Mouse (Mus musculus): Measurements from ENCODE around the gene Xrra1. TPM values are rescaled to one million over a fixed set of nuclear protein-coding genes. Genes with fewer than 3 reads are reported as not detected.
A peak's percentile ranks its signal among the peaks of the same experiment; 100 is the strongest.

Xrra1 gene
- polyA plus RNA-seq, 1 experiment from 2014 or later, result 0.44 TPM

DNA sequence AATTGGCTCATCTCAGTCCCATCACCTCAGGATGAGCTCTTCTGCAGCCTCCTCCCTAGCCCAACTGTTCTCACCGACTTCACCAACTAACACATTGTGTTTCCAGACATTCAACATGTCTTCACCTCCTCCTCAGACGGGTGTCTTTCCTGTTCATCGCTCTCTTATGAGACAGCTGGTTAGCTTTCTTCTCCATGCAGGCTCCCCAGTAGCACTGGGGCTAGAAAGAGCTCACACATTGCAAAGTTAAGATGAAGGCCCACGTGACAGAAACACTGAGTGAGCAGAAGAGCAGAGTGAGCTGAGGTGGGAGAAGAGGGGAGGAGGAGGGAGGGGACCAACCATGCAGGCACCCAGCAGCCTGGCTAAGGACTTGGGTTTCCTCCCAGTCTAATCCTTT, 43.3 kb downstream of the Xrra1 start:
- Histone ChIP-seq H3K9me3 (ENCODE audit: control insufficient read depth, low read length) (no peaks in the 10 kb centered on the region), H3K36me3 (ENCODE audit: control insufficient read depth, insufficient read depth, low read length) (no peaks in the 10 kb centered on the region), H3K27me3 (ENCODE audit: control insufficient read depth, insufficient read depth, low read length) (no peaks in the 10 kb centered on the region), H3K4me3 (ENCODE audit: low read depth, low read length) (no peak overlapping the region), H3K4me2 (no peak overlapping the region), H3K27ac (ENCODE audit: low read depth, low read length) (no peak overlapping the region), H3K9ac (ENCODE audit: low read length) (no peak overlapping the region), H3K4me1 (ENCODE audit: control insufficient read depth, insufficient read depth, low read length) (no peaks in the 10 kb centered on the region)
- ATAC-seq (ENCODE audit: low FRiP score) (no peak), DNase-seq (ENCODE audit: low spot score, missing footprints) (no peak)
- WGBS, result 82% methylated on average over 4 of the region's 4 CpGs

DNA sequence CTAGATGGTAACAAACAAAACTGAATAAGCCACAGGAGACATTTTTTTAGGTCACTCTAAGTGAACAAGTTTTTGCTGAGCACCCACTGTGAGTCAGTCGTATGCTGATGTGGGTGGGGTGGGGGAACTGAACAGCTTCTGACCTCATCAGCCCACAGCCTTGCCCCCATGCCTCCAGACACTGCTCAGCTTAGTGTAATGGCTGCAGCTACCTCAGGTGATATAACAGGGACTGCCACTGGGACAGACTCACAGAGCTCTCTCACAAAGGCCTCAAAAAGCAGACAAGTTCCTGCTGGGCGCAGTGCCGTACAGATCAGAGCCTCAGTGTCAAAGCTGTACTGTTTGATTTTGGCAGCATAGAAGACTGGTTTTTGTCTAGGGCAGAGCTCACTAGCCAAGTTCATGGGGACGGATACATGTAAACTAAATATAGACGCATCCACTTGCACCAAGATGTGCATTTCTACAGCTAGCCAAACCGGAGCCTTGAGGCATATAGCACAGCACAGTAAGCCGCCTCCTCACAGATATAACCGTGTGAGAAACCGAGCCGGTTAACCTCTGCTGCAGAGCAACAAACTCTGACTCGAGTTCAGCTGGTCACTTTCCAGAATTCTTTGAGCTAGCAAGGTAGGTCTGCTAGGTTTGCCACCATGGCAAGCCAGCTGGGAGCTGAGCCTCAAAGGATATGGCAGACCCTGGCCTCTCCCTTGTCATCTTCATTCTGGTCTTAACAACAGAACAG, 44.2 kb downstream of the Xrra1 start:
- DNase-seq (ENCODE audit: low spot score, missing footprints) (no peak), ATAC-seq (ENCODE audit: low FRiP score) (no peak)
- Histone ChIP-seq H3K27me3 (ENCODE audit: control insufficient read depth, insufficient read depth, low read length) (no peaks in the 10 kb centered on the region), H3K36me3 (ENCODE audit: control insufficient read depth, insufficient read depth, low read length) (no peaks in the 10 kb centered on the region), H3K4me1 (ENCODE audit: control insufficient read depth, insufficient read depth, low read length) (no peaks in the 10 kb centered on the region), H3K4me2 (no peak overlapping the region), H3K9ac (ENCODE audit: low read length) (no peak overlapping the region), H3K27ac (ENCODE audit: low read depth, low read length) (no peak overlapping the region), H3K4me3 (ENCODE audit: low read depth, low read length) (no peak overlapping the region), H3K9me3 (ENCODE audit: control insufficient read depth, low read length) (no peaks in the 10 kb centered on the region)
- 83% methylated on average over 11 of the region's 11 CpGs for WGBS

- no peaks in the 10 kb centered on the region for H3K36me3 ChIP-seq (ENCODE audit: control insufficient read depth, insufficient read depth, low read length)
- H3K4me2 ChIP-seq, result no peak overlapping the region
- WGBS, result 77% methylated on average over 3 of the region's 3 CpGs
- ATAC-seq (ENCODE audit: low FRiP score), result no peak
- no peaks in the 10 kb centered on the region for H3K4me1 ChIP-seq (ENCODE audit: control insufficient read depth, insufficient read depth, low read length)
- no peak for DNase-seq (ENCODE audit: low spot score, missing footprints)
- no peak overlapping the region for H3K27ac ChIP-seq (ENCODE audit: low read depth, low read length)
- H3K27me3 ChIP-seq (ENCODE audit: control insufficient read depth, insufficient read depth, low read length), result no peaks in the 10 kb centered on the region
- H3K9me3 ChIP-seq (ENCODE audit: control insufficient read depth, low read length), result no peaks in the 10 kb centered on the region
- H3K4me3 ChIP-seq (ENCODE audit: low read depth, low read length), result no peak overlapping the region
- no peak overlapping the region for H3K9ac ChIP-seq (ENCODE audit: low read length)
These were observed 45.6 kb downstream of the Xrra1 start for GRCm38 (mm10) chr7:99904421-99905005.

DNA sequence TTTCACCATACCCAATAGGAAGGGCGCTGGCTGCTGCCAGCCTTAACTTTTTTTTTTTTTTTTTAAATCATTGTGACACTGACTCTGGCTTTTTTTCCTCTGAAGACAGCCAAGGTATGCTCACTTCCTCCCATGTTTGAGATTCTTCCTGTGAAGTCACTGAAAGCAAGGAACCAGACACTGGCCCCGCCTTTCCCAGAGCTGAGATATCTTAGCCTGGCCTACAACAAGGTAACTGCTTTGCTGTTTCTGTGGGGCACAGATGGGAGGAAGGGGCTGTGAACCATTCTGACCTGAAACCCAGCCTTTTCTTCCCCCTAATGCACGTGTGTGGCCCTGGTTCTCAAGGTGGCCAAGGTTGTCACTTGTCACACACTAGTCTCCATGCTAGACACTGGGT, 47.4 kb downstream of the Xrra1 start:
- H3K9ac ChIP-seq (ENCODE audit: low read length), result no peak overlapping the region
- no peak overlapping the region for H3K4me3 ChIP-seq (ENCODE audit: low read depth, low read length)
- no peaks in the 10 kb centered on the region for H3K27me3 ChIP-seq (ENCODE audit: control insufficient read depth, insufficient read depth, low read length)
- no peaks in the 10 kb centered on the region for H3K4me1 ChIP-seq (ENCODE audit: control insufficient read depth, insufficient read depth, low read length)
- no peak overlapping the region for H3K4me2 ChIP-seq
- no peaks in the 10 kb centered on the region for H3K36me3 ChIP-seq (ENCODE audit: control insufficient read depth, insufficient read depth, low read length)
- no peak overlapping the region for H3K27ac ChIP-seq (ENCODE audit: low read depth, low read length)
- no peak for DNase-seq (ENCODE audit: low spot score, missing footprints)
- WGBS, result 80% methylated on average over 3 of the region's 3 CpGs
- ATAC-seq (ENCODE audit: low FRiP score), result no peak
- H3K9me3 ChIP-seq (ENCODE audit: control insufficient read depth, low read length), result no peaks in the 10 kb centered on the region

DNA sequence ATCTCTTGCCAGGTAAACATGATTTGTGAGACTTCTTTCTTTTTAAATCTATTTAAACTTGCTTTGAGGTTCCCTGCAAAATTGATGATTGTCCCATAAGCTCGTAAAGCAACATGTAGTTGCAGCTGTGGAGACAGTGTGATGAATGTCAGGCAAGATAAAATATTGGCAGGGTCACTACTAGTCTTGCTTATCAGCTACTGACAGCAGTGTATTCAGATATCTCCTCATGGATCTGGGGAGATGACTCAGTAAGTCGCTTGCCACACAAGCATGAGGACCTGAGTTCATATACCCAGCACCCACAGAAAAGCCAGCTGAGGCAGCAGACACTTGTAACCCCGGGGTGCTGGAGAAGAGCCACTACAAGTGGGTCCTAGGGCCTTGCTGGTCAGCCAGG, 48.5 kb downstream of the Xrra1 start:
- 90% methylated on average over 3 of the region's 3 CpGs for WGBS
- Histone ChIP-seq H3K36me3 (ENCODE audit: control insufficient read depth, insufficient read depth, low read length) (no peaks in the 10 kb centered on the region), H3K4me3 (ENCODE audit: low read depth, low read length) (no peak overlapping the region), H3K9me3 (ENCODE audit: control insufficient read depth, low read length) (no peaks in the 10 kb centered on the region), H3K9ac (ENCODE audit: low read length) (no peak overlapping the region), H3K4me2 (no peak overlapping the region), H3K27me3 (ENCODE audit: control insufficient read depth, insufficient read depth, low read length) (no peaks in the 10 kb centered on the region), H3K4me1 (ENCODE audit: control insufficient read depth, insufficient read depth, low read length) (no peaks in the 10 kb centered on the region), H3K27ac (ENCODE audit: low read depth, low read length) (no peak overlapping the region)
- DNase-seq (ENCODE audit: low spot score, missing footprints) (no peak), ATAC-seq (ENCODE audit: low FRiP score) (no peak)

- Histone ChIP-seq H3K4me2 (no peak overlapping the region), H3K4me3 (ENCODE audit: low read depth, low read length) (no peak overlapping the region), H3K36me3 (ENCODE audit: control insufficient read depth, insufficient read depth, low read length) (no peaks in the 10 kb centered on the region), H3K27me3 (ENCODE audit: control insufficient read depth, insufficient read depth, low read length) (no peaks in the 10 kb centered on the region), H3K4me1 (ENCODE audit: control insufficient read depth, insufficient read depth, low read length) (no peaks in the 10 kb centered on the region), H3K27ac (ENCODE audit: low read depth, low read length) (no peak overlapping the region), H3K9me3 (ENCODE audit: control insufficient read depth, low read length) (no peaks in the 10 kb centered on the region), H3K9ac (ENCODE audit: low read length) (no peak overlapping the region)
- WGBS, result 77% methylated on average over 5 of the region's 5 CpGs
- no peak for DNase-seq (ENCODE audit: low spot score, missing footprints)
- ATAC-seq (ENCODE audit: low FRiP score), result no peak
These were observed 52.1 kb downstream of the Xrra1 start for GRCm38 (mm10) chr7:99911038-99911437.

DNA sequence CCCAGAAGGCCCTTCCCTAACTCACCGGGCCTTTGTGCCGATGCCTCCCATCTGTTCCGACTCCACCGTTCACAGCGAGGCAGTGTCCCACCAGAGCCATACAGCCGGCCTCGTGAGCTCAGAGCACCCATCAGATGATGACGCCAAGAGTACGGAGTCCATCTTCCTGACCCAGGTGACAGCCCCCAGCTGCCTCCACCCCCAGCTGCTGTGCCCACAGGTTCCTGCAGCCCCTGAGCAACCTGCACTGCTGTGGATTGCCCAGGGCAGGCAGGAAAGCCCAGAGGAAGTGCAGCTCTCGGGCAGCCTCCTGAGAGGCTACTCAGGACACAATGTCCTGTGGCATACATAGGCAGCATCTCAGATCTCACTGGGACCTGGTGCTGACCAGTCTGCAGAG, 55.4 kb downstream of the Xrra1 start:
- DNase-seq (ENCODE audit: low spot score, missing footprints) (no peak), ATAC-seq (ENCODE audit: low FRiP score) (no peak)
- no peak overlapping the region for H3K4me3 ChIP-seq (ENCODE audit: low read depth, low read length)
- H3K36me3 ChIP-seq (ENCODE audit: control insufficient read depth, insufficient read depth, low read length), result no peaks in the 10 kb centered on the region
- no peaks in the 10 kb centered on the region; the same call in 1 of the 2 replicates for H3K27me3 ChIP-seq (ENCODE audit: control insufficient read depth, insufficient read depth, low read length)
- H3K4me1 ChIP-seq (ENCODE audit: control insufficient read depth, insufficient read depth, low read length), result peaks cover 12% of the 10 kb centered on the region
- WGBS, result 89% methylated on average over 10 of the region's 10 CpGs
- no peak overlapping the region for H3K27ac ChIP-seq (ENCODE audit: low read depth, low read length)
- no peak overlapping the region for H3K4me2 ChIP-seq
- no peak overlapping the region for H3K9ac ChIP-seq (ENCODE audit: low read length)
- no peaks in the 10 kb centered on the region for H3K9me3 ChIP-seq (ENCODE audit: control insufficient read depth, low read length)

DNA sequence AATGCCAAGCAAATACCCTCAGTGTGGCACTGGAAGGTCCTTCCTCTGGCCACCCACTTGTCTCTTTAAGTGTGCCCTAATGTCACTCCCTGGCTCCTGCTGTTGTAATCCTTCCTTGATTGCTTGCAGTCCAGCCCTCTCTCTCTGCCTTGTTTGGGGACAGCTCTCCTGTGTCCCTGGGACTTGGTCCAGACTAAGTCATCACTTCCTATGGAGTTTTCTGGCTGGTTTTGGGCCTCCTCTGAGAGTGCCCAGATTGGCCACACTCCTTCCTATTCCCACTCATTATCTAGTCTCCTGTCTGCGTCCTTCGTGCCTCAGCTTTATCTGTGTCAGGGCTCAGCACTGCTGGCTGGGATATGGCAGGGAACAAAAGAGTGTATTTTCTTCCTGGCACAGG, 56.6 kb downstream of the Xrra1 start:
- no peaks in the 10 kb centered on the region; the same call in 1 of the 2 replicates for H3K27me3 ChIP-seq (ENCODE audit: control insufficient read depth, insufficient read depth, low read length)
- no peaks in the 10 kb centered on the region for H3K36me3 ChIP-seq (ENCODE audit: control insufficient read depth, insufficient read depth, low read length)
- H3K4me2 ChIP-seq, result no peak overlapping the region
- no peak for DNase-seq (ENCODE audit: low spot score, missing footprints)
- H3K4me3 ChIP-seq (ENCODE audit: low read depth, low read length), result no peak overlapping the region
- no peak for ATAC-seq (ENCODE audit: low FRiP score)
- H3K27ac ChIP-seq (ENCODE audit: low read depth, low read length), result no peak overlapping the region
- H3K9ac ChIP-seq (ENCODE audit: low read length), result no peak overlapping the region
- H3K4me1 ChIP-seq (ENCODE audit: control insufficient read depth, insufficient read depth, low read length), result peaks cover 12% of the 10 kb centered on the region
- WGBS, result 80% methylated on average over 2 of the region's 2 CpGs
- no peaks in the 10 kb centered on the region for H3K9me3 ChIP-seq (ENCODE audit: control insufficient read depth, low read length)

DNA sequence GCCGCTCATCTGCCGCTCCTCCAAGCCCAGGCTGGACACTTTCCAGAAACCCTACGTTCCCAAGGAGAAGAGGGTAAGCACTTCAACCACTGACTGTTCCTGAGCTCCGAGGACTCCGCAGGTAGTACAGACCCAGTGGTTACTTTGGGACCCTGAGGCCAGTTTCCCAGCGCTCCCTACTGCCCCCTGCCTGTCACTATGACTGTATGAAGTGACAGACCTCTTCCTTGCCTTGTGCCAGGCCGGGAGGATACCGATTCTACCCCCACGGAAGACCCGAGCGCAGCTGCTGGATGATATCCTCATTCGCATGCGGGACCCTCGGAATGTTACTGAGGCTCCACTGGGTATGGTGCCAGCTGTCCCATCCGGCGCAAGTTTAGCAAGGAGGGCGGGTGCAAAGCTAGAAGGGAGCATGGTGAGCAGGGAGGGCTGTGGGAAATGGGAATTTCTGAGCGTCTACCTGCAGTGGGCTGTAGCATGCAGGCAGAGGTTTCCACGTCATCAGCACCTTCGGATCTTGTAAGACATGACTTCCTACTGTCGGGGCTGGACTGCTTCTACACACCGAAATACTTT, 57.9 kb downstream of the Xrra1 start:
- H3K4me3 ChIP-seq (ENCODE audit: low read depth, low read length), result peak overlapping the region; percentile 28
- 5% methylated on average over 22 of the region's 22 CpGs for WGBS

More for the DNA sequence above, 57.9 kb downstream of the Xrra1 start:
- Histone ChIP-seq H3K27me3 (ENCODE audit: control insufficient read depth, insufficient read depth, low read length) (no peaks in the 10 kb centered on the region; the same call in 1 of the 2 replicates), H3K9ac (ENCODE audit: low read length) (peak overlapping the region; percentile 54), H3K36me3 (ENCODE audit: control insufficient read depth, insufficient read depth, low read length) (no peaks in the 10 kb centered on the region), H3K9me3 (ENCODE audit: control insufficient read depth, low read length) (no peaks in the 10 kb centered on the region), H3K4me1 (ENCODE audit: control insufficient read depth, insufficient read depth, low read length) (peaks cover 12% of the 10 kb centered on the region), H3K27ac (ENCODE audit: low read depth, low read length) (no peak overlapping the region), H3K4me2 (peak overlapping the region; percentile 78)
- peak; percentile 96 for DNase-seq (ENCODE audit: low spot score, missing footprints)
- peak; percentile 45 for ATAC-seq (ENCODE audit: low FRiP score)
